Comparison of ENCODE assay signal across 13 mouse cellular contexts in the genomic region with DNA sequence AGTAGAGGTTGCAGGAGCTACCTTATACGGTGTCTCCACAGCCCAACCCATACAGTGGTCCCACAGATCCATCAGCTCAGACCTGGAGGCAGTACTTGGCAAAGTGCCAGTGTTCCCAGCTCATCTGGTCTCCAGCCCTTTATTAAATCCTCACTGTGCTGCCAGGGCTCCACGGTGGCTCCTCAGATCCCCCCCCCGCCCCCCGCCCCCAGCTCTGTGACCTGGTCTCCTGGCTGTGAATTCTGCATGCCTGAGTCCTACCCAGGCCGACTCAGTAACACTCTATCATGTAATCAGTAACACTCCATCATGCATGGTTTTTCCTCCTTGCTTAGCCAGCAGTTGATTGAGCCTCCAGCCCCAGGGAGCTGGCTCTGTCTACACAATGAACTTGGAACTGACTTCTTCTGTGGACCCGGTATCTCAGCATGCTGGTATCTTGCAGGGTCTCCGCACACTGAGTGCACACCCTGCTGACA.
DNase-seq lines count a peak whose midpoint lies in the region; ATAC-seq and TF ChIP-seq lines count a peak whose summit lies in the region.
"Had no signal": no experiment of that assay in that cellular context is flagged by ENCODE, and none has a peak within 500 bp of the region (broad histone marks: within the 10 kb centered on the region; RNA-seq: fewer than 3 reads in every experiment).

No protein-coding gene starts in this region.

- WGBS in heart, embryonic 11.5 days (ENCODE audit: insufficient replicate concordance), result 49% methylated on average over 7 of the region's 7 CpGs
- 48% methylated on average over 7 of the region's 7 CpGs for WGBS in lung, postnatal 0 days
- 40% methylated on average over 7 of the region's 7 CpGs for WGBS in hindbrain, embryonic 15.5 days

- H3K9ac ChIP-seq in heart, embryonic 11.5 days (ENCODE audit: low read depth, low read length), result no peak overlapping the region
- no peak overlapping the region for H3K9ac ChIP-seq in lung, postnatal 0 days (replicated peaks; ENCODE audit: low read depth)
- no peak overlapping the region for H3K9ac ChIP-seq in hindbrain, embryonic 15.5 days

- no peak for TF ChIP-seq CTCF in lung, postnatal 0 days (IDR thresholded peaks at IDR 0.05)

- DNase-seq in heart, adult 11 months, result no peak
- peak; percentile 25 for DNase-seq in lung, postnatal 10 days
- no peak for DNase-seq in lung, postnatal 0 days (ENCODE audit: low spot score)
- DNase-seq in retina, postnatal 7 days (ENCODE audit: low read depth, low spot score), result peak; percentile 51
- no peak for DNase-seq in gastrocnemius, postnatal 36 days
- DNase-seq in kidney, postnatal 14 days, result no peak
- DNase-seq: B cell, adult 2 months; gastrocnemius, postnatal 10 days; kidney, postnatal 10 days had no signal

- peaks cover 11% of the 10 kb centered on the region for H3K4me1 ChIP-seq in heart, embryonic 11.5 days (ENCODE audit: control insufficient read depth, insufficient read depth, low read length)
- H3K4me1 ChIP-seq in lung, postnatal 0 days (ENCODE audit: insufficient read depth, low read depth, low read length), result peaks cover 4% of the 10 kb centered on the region; the same call in 1 of the 2 replicates
- peaks cover 9% of the 10 kb centered on the region for H3K4me1 ChIP-seq in hindbrain, embryonic 15.5 days (replicated peaks)

- no peak for TF ChIP-seq EP300 in lung, postnatal 0 days (IDR thresholded peaks at IDR 0.05)

- no peaks in the 10 kb centered on the region for H3K27me3 ChIP-seq in heart, embryonic 11.5 days (ENCODE audit: control insufficient read depth, insufficient read depth, low read length)
- H3K27me3 ChIP-seq in lung, postnatal 0 days (replicated peaks; ENCODE audit: insufficient read depth, low read length), result no peaks in the 10 kb centered on the region
- 0 out of 2 replicates have a peak, but pooled peaks cover 5% of the 10 kb centered on the region for H3K27me3 ChIP-seq in hindbrain, embryonic 15.5 days
- H3K27me3 ChIP-seq: Patski had no signal

- no peak overlapping the region for H3K4me3 ChIP-seq in heart, embryonic 11.5 days (ENCODE audit: low read depth, low read length)
- H3K4me3 ChIP-seq in lung, postnatal 0 days (ENCODE audit: low read depth, low read length), result no peak overlapping the region
- no peak overlapping the region for H3K4me3 ChIP-seq in hindbrain, embryonic 15.5 days

- no peak overlapping the region for H3K4me2 ChIP-seq in heart, embryonic 11.5 days
- no peak overlapping the region for H3K4me2 ChIP-seq in lung, postnatal 0 days (replicated peaks; ENCODE audit: low read depth, low read length)
- no peak overlapping the region for H3K4me2 ChIP-seq in hindbrain, embryonic 15.5 days

- no peaks in the 10 kb centered on the region for H3K36me3 ChIP-seq in heart, embryonic 11.5 days (ENCODE audit: control insufficient read depth, insufficient read depth, low read length)
- H3K36me3 ChIP-seq in lung, postnatal 0 days (ENCODE audit: insufficient read depth, low read length), result no peaks in the 10 kb centered on the region
- no peaks in the 10 kb centered on the region for H3K36me3 ChIP-seq in hindbrain, embryonic 15.5 days

- no peaks in the 10 kb centered on the region for H3K9me3 ChIP-seq in heart, embryonic 11.5 days (replicated peaks; ENCODE audit: control insufficient read depth, low read length)
- no peaks in the 10 kb centered on the region for H3K9me3 ChIP-seq in lung, postnatal 0 days (ENCODE audit: low read length)
- no peaks in the 10 kb centered on the region for H3K9me3 ChIP-seq in hindbrain, embryonic 15.5 days

- intact Hi-C loops in gastrocnemius, postnatal 36 days (cut with DNase I), result no loop called here

- no peak overlapping the region for H3K27ac ChIP-seq in heart, embryonic 11.5 days (ENCODE audit: low read depth, low read length)
- no peak overlapping the region for H3K27ac ChIP-seq in lung, postnatal 0 days (ENCODE audit: low read length)
- no peak overlapping the region for H3K27ac ChIP-seq in hindbrain, embryonic 15.5 days (replicated peaks)
- H3K27ac ChIP-seq: macrophage had no signal

- peak; percentile 55 for ATAC-seq in heart, embryonic 11.5 days (replicated peaks; ENCODE audit: insufficient number of reproducible peaks, low FRiP score, low TSS enrichment)
- no peak; the same call in 1 of the 2 replicates for ATAC-seq in lung, postnatal 0 days
- peak; percentile 72; the same call in 1 of the 2 replicates for ATAC-seq in hindbrain, embryonic 15.5 days (ENCODE audit: low FRiP score, low read depth)
- ATAC-seq: Patski had no signal

Comparison
In these comparisons a context has a peak if more than half of its experiments do, and no peak if none do; other contexts are left out.
1. DNase-seq: peak in lung, postnatal 10 days (single experiment) and retina, postnatal 7 days (single experiment); none in heart, adult 11 months (single experiment), lung, postnatal 0 days (single experiment), gastrocnemius, postnatal 36 days (0 of 2) and kidney, postnatal 14 days (single experiment).